Mouse (Mus musculus) testis, adult 2 months (tissue): ENCODE data around the gene Olfr1428.

ENCODE experiments used
- CTCF ChIP-seq: fragments of 200-500 bp; IDR thresholded peaks from 2 replicates; pipeline ENCODE4 v1.5.1; 2012; ENCODE audit warnings: low read depth, mild to moderate bottlenecking, inconsistent platforms, low read length, moderate library complexity; ENCODE audit not compliant: control insufficient read depth, insufficient read depth, insufficient replicate concordance
- POLR2A ChIP-seq: fragments of 200-500 bp; IDR thresholded peaks from 2 replicates; pipeline ENCODE4 v1.6.1; 2012; ENCODE audit warnings: low read depth, mild to moderate bottlenecking, inconsistent platforms, low read length, moderate library complexity; ENCODE audit not compliant: control insufficient read depth

DNA sequence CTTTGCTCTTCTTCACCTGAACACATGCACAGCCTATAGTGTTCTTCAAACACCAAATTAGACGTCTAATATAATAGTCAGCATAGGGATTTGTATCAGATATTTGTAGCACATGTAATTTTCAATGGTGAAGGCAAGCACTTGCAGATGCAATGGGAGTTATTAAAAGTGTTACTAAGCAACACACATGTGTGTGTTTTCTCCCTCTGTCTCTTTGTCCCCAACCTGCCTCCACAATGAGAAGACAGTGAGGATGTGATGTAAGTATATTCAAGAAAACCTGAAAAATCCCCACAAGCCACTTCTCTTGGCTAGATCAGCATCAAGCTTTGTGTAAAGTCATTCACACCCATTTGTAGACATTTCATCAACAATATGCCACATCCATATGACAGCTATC lies at the start of gene Olfr1428:
- TF ChIP-seq CTCF (no peak), POLR2A (no peak)
